In the genomic region with DNA sequence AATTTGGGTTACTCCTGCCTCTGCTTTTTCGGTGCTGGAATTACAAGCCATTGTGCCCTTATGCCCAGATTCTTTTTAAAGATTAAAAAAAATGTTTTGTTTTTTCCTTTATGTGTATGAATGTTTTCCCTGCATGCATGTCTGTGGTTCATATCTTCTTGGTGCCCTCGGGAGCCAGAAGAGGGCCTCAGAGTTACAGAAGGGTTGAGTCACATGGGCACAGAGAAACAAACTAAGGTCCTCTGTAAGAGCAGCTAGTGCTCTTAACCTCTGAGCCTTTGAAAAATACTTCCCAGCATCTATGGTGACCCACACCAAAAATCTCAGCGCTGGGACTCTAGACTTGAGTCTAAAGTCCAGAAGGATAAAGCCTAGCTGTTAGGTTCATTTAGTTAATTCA, we compare ENCODE assay signal across 8 mouse cellular contexts. TPM values are rescaled to one million over a fixed set of nuclear protein-coding genes. Genes with fewer than 3 reads are reported as not detected.
A peak's percentile ranks its signal among the peaks of the same experiment; 100 is the strongest.
DNase-seq lines count a peak whose midpoint lies in the region.

No protein-coding gene starts in this region.

- peak overlapping the region; percentile 77 for H3K4me3 ChIP-seq in embryonic facial prominence, embryonic 10.5 days
- peak overlapping the region; percentile 65 for H3K4me3 ChIP-seq in limb, embryonic 10.5 days

- no peaks in the 10 kb centered on the region for H3K27me3 ChIP-seq in embryonic facial prominence, embryonic 10.5 days (replicated peaks; ENCODE audit: low read depth, poor library complexity, severe bottlenecking)
- H3K27me3 ChIP-seq in limb, embryonic 10.5 days (ENCODE audit: low read depth, poor library complexity, severe bottlenecking): no peaks in the 10 kb centered on the region

- H3K4me1 ChIP-seq in embryonic facial prominence, embryonic 10.5 days: peaks cover 12% of the 10 kb centered on the region; the same call in 1 of the 2 replicates
- H3K4me1 ChIP-seq in limb, embryonic 10.5 days: peaks cover 4% of the 10 kb centered on the region

- H3K36me3 ChIP-seq in embryonic facial prominence, embryonic 10.5 days (replicated peaks): peaks cover 34% of the 10 kb centered on the region
- H3K36me3 ChIP-seq in limb, embryonic 10.5 days: peaks cover 32% of the 10 kb centered on the region

- 25% methylated on average over 3 of the region's 3 CpGs for WGBS in embryonic facial prominence, embryonic 10.5 days
- 19% methylated on average over 3 of the region's 3 CpGs for WGBS in limb, embryonic 10.5 days

- intact Hi-C loops in gastrocnemius, postnatal 14 days (cut with DNase I; ENCODE audit: low total_unique reads): no loop called here
- intact Hi-C loops in gastrocnemius, postnatal 36 days (cut with DNase I): no loop called here

- H3K27ac ChIP-seq in embryonic facial prominence, embryonic 10.5 days (replicated peaks): peak overlapping the region; percentile 91
- peak overlapping the region; percentile 89 for H3K27ac ChIP-seq in limb, embryonic 10.5 days

- peaks cover 14% of the 10 kb centered on the region; the same call in 1 of the 2 replicates for H3K9me3 ChIP-seq in embryonic facial prominence, embryonic 10.5 days
- H3K9me3 ChIP-seq in limb, embryonic 10.5 days (replicated peaks): peaks cover 1% of the 10 kb centered on the region; the same call in 1 of the 2 replicates

- peak; percentile 15 for DNase-seq in gastrocnemius, postnatal 14 days
- DNase-seq in gastrocnemius, postnatal 36 days: no peak
- peak; percentile 59 for DNase-seq in Muller cell, postnatal 12 days (ENCODE audit: inconsistent ontology term)
- DNase-seq in embryonic facial prominence, embryonic 10.5 days (ENCODE audit: low spot score): no peak
- DNase-seq in heart, postnatal 4 days: peak; percentile 26
- DNase-seq in limb, embryonic 10.5 days (ENCODE audit: low spot score): no peak
- peak; percentile 12 for DNase-seq in mesoderm, embryonic 11.5 days (ENCODE audit: low read depth, low spot score)
- DNase-seq in testis, postnatal 14 days (ENCODE audit: low spot score): peak; percentile 33

RNA-seq across cellular contexts. Expression of gene Exo5, which starts 0.6 kb away (rescaled TPM):
- 1 to 10 TPM; 2.8 to 3.9 TPM for total RNA-seq in gastrocnemius, postnatal 14 days (2021)
- 1 to 10 TPM; 1.4 TPM for total RNA-seq in gastrocnemius, postnatal 36 days (2021)
- polyA plus RNA-seq in embryonic facial prominence, embryonic 10.5 days (2016; fragmentation: Nextera tagmentation; extraction: Ambion mirVana): 36.0 and 41.5 TPM in 2 replicates
- 1 to 10 TPM; 7.8 to 8.5 TPM for total RNA-seq in heart, postnatal 4 days (2021)
- polyA plus RNA-seq in limb, embryonic 10.5 days (2016; fragmentation: Nextera tagmentation; extraction: Ambion mirVana): 36.4 and 37.3 TPM in 2 replicates

RNA-seq across cellular contexts. Expression of gene Zfp69, which starts 26.1 kb away (rescaled TPM):
- 1 to 10 TPM; 1.1 to 1.3 TPM for total RNA-seq in gastrocnemius, postnatal 14 days (2021)
- total RNA-seq in gastrocnemius, postnatal 36 days (2021): under 1 TPM; 0.48 to 0.59 TPM
- 11.0 and 11.8 TPM in 2 replicates for polyA plus RNA-seq in embryonic facial prominence, embryonic 10.5 days (2016; fragmentation: Nextera tagmentation; extraction: Ambion mirVana)
- total RNA-seq in heart, postnatal 4 days (2021): 1 to 10 TPM; 5.6 to 6.1 TPM
- 11.5 and 11.9 TPM in 2 replicates for polyA plus RNA-seq in limb, embryonic 10.5 days (2016; fragmentation: Nextera tagmentation; extraction: Ambion mirVana)

Comparison
In these comparisons a context has a peak if more than half of its experiments do, and no peak if none do; other contexts are left out.
1. DNase-seq: peak in gastrocnemius, postnatal 14 days (single experiment), Muller cell, postnatal 12 days (single experiment), heart, postnatal 4 days (single experiment), mesoderm, embryonic 11.5 days (single experiment) and testis, postnatal 14 days (single experiment); none in gastrocnemius, postnatal 36 days (0 of 2), embryonic facial prominence, embryonic 10.5 days (single experiment) and limb, embryonic 10.5 days (single experiment).